Comparison of ENCODE assay signal across 18 mouse cellular contexts in genomic region chr6:85402613-85403012, GRCm38 (mm10). TPM values are rescaled to one million over a fixed set of nuclear protein-coding genes. Genes with fewer than 3 reads are reported as not detected.
DNase-seq lines count a peak whose midpoint lies in the region; ATAC-seq and TF ChIP-seq lines count a peak whose summit lies in the region.
"Had no signal": no experiment of that assay in that cellular context is flagged by ENCODE, and none has a peak within 500 bp of the region (broad histone marks: within the 10 kb centered on the region; RNA-seq: fewer than 3 reads in every experiment).

No protein-coding gene starts in this region.

- peak overlapping the region; percentile 47; the same call in 1 of the 2 replicates for H3K27ac ChIP-seq in hindbrain, embryonic 14.5 days
- no peak overlapping the region for H3K27ac ChIP-seq in hindbrain, postnatal 0 days
- H3K27ac ChIP-seq in forebrain, embryonic 15.5 days (replicated peaks) = peak overlapping the region; percentile 68; the same call in 1 of the 2 replicates
- H3K27ac ChIP-seq in kidney, adult 2 months (ENCODE audit: insufficient read depth, low read depth, low read length) = no peak overlapping the region
- H3K27ac ChIP-seq: embryonic facial prominence, embryonic 15.5 days; heart, embryonic 13.5 days; intestine, embryonic 15.5 days had no signal

- no peak for TF ChIP-seq CTCF in hindbrain, postnatal 0 days (IDR thresholded peaks at IDR 0.05; ENCODE audit: low read depth)
- no peak for TF ChIP-seq CTCF in kidney, adult 2 months (conservative IDR thresholded peaks at IDR 0.05; ENCODE audit: insufficient read depth, insufficient read length, low read depth, low read length)

- H3K27me3 ChIP-seq in hindbrain, embryonic 14.5 days (ENCODE audit: control insufficient read depth, insufficient read depth, low read length) = peaks cover 4% of the 10 kb centered on the region
- H3K27me3 ChIP-seq in hindbrain, postnatal 0 days (ENCODE audit: insufficient read depth, low read length) = peaks cover 3% of the 10 kb centered on the region; the same call in 1 of the 2 replicates
- peaks cover 3% of the 10 kb centered on the region for H3K27me3 ChIP-seq in forebrain, embryonic 15.5 days
- H3K27me3 ChIP-seq in kidney, adult 2 months (replicated peaks; ENCODE audit: control insufficient read depth, insufficient read depth, low read length) = no peaks in the 10 kb centered on the region

- H3K4me3 ChIP-seq in hindbrain, embryonic 14.5 days (replicated peaks; ENCODE audit: low read length) = no peak overlapping the region
- H3K4me3 ChIP-seq in hindbrain, postnatal 0 days (ENCODE audit: low read length) = no peak overlapping the region
- H3K4me3 ChIP-seq in forebrain, embryonic 15.5 days = no peak overlapping the region
- no peak overlapping the region for H3K4me3 ChIP-seq in kidney, adult 2 months (ENCODE audit: insufficient read depth, low read depth, low read length)
- H3K4me3 ChIP-seq: embryonic facial prominence, embryonic 15.5 days; heart, embryonic 13.5 days; intestine, embryonic 15.5 days had no signal

- H3K9me3 ChIP-seq in hindbrain, embryonic 14.5 days (ENCODE audit: control insufficient read depth, low read length) = no peaks in the 10 kb centered on the region
- no peaks in the 10 kb centered on the region for H3K9me3 ChIP-seq in hindbrain, postnatal 0 days (ENCODE audit: low read length)
- H3K9me3 ChIP-seq in forebrain, embryonic 15.5 days = no peaks in the 10 kb centered on the region
- H3K9me3 ChIP-seq: embryonic facial prominence, embryonic 15.5 days; heart, embryonic 13.5 days; intestine, embryonic 15.5 days had no signal

- no peak for ATAC-seq in hindbrain, embryonic 14.5 days (ENCODE audit: low FRiP score)
- ATAC-seq in hindbrain, postnatal 0 days = no peak
- ATAC-seq in forebrain, embryonic 15.5 days (replicated peaks) = no peak
- ATAC-seq: intestine, embryonic 15.5 days had no signal

- TF ChIP-seq POLR2A in kidney, adult 2 months (IDR thresholded peaks at IDR 0.05; ENCODE audit: low read depth, low read length) = no peak

- no peak overlapping the region for H3K4me2 ChIP-seq in hindbrain, embryonic 14.5 days (replicated peaks)
- H3K4me2 ChIP-seq in hindbrain, postnatal 0 days (ENCODE audit: low read depth, low read length) = no peak overlapping the region
- H3K4me2 ChIP-seq in forebrain, embryonic 15.5 days (replicated peaks) = no peak overlapping the region
- H3K4me2 ChIP-seq: embryonic facial prominence, embryonic 15.5 days; heart, embryonic 13.5 days; intestine, embryonic 15.5 days had no signal

- H3K9ac ChIP-seq in hindbrain, embryonic 14.5 days = no peak overlapping the region
- H3K9ac ChIP-seq in hindbrain, postnatal 0 days (replicated peaks; ENCODE audit: low read length) = no peak overlapping the region
- no peak overlapping the region for H3K9ac ChIP-seq in forebrain, embryonic 15.5 days (replicated peaks)
- H3K9ac ChIP-seq: embryonic facial prominence, embryonic 15.5 days; heart, embryonic 13.5 days; intestine, embryonic 15.5 days had no signal

- no peaks in the 10 kb centered on the region for H3K36me3 ChIP-seq in hindbrain, embryonic 14.5 days (replicated peaks; ENCODE audit: control insufficient read depth, insufficient read depth)
- no peaks in the 10 kb centered on the region for H3K36me3 ChIP-seq in hindbrain, postnatal 0 days (ENCODE audit: insufficient read depth, low read length)
- no peaks in the 10 kb centered on the region for H3K36me3 ChIP-seq in forebrain, embryonic 15.5 days
- H3K36me3 ChIP-seq in kidney, adult 2 months (ENCODE audit: control insufficient read depth, insufficient read depth, low read length) = no peaks in the 10 kb centered on the region
- H3K36me3 ChIP-seq: embryonic facial prominence, embryonic 15.5 days; heart, embryonic 13.5 days; intestine, embryonic 15.5 days had no signal

- H3K4me1 ChIP-seq in hindbrain, embryonic 14.5 days (replicated peaks; ENCODE audit: control insufficient read depth, insufficient read depth, low read length) = no peaks in the 10 kb centered on the region
- no peaks in the 10 kb centered on the region for H3K4me1 ChIP-seq in hindbrain, postnatal 0 days (ENCODE audit: insufficient read depth, low read length)
- H3K4me1 ChIP-seq in forebrain, embryonic 15.5 days = peaks cover 10% of the 10 kb centered on the region
- peaks cover 3% of the 10 kb centered on the region; the same call in 1 of the 2 replicates for H3K4me1 ChIP-seq in kidney, adult 2 months (ENCODE audit: control insufficient read depth, insufficient read depth, low read length)
- H3K4me1 ChIP-seq: embryonic facial prominence, embryonic 15.5 days; heart, embryonic 13.5 days; intestine, embryonic 15.5 days had no signal

- no peak for DNase-seq in hindbrain, embryonic 14.5 days (ENCODE audit: low spot score)
- DNase-seq in hindbrain, postnatal 0 days (ENCODE audit: low spot score) = no peak
- DNase-seq in A20 (ENCODE audit: low read depth, low spot score) = peak; percentile 6
- DNase-seq in heart, postnatal 4 days = peak; percentile 24
- DNase-seq in kidney, adult 2 months = no peak
- DNase-seq in kidney, postnatal 10 days = no peak
- no peak for DNase-seq in cerebellum, postnatal 36 days
- DNase-seq: adrenal gland, adult 2 months; kidney, postnatal 4 days had no signal

- WGBS in hindbrain, embryonic 14.5 days = 53% methylated on average over 2 of the region's 2 CpGs
- WGBS in hindbrain, postnatal 0 days = 59% methylated on average over 2 of the region's 2 CpGs
- WGBS in forebrain, embryonic 15.5 days = 42% methylated on average over 2 of the region's 2 CpGs
- WGBS in kidney, adult 2 months = 43% methylated on average over 2 of the region's 2 CpGs

RNA-seq across cellular contexts. Expression of gene Noto, which starts 21.1 kb away (rescaled TPM):
- polyA plus RNA-seq in hindbrain, embryonic 14.5 days (2014; fragmentation: Nextera tagmentation; extraction: Ambion mirVana) = not detected in 2 replicates
- total RNA-seq in hindbrain, postnatal 0 days (2014; rRNA removed) = not detected in 2 replicates
- polyA plus RNA-seq in hindbrain, postnatal 0 days (2015; fragmentation: Nextera tagmentation; extraction: Ambion mirVana) = not detected in 2 replicates
- polyA plus RNA-seq in forebrain, embryonic 15.5 days (2015; fragmentation: Nextera tagmentation; extraction: Ambion mirVana) = not detected in 2 replicates
- not detected for total RNA-seq in heart, postnatal 4 days (2021)
- not detected in 2 replicates for polyA plus RNA-seq in kidney, adult 2 months (2012; rRNA removed)
- total RNA-seq: adrenal gland, adult 2 months; common myeloid progenitor, adult 5-6 weeks; left cerebral cortex, postnatal 14 days; liver, adult 2 months had no signal
- polyA plus RNA-seq: adrenal gland, adult 2 months; embryonic facial prominence, embryonic 15.5 days; heart, embryonic 13.5 days; intestine, embryonic 15.5 days; liver, adult 2 months; stomach, embryonic 16.5 days; urinary bladder, adult 2 months had no signal

RNA-seq across cellular contexts. Expression of gene Rab11fip5, which starts 28.2 kb away (rescaled TPM):
- polyA plus RNA-seq in hindbrain, embryonic 14.5 days (2014; fragmentation: Nextera tagmentation; extraction: Ambion mirVana) = 21.3 and 24.6 TPM in 2 replicates
- 62.6 and 66.5 TPM in 2 replicates for total RNA-seq in hindbrain, postnatal 0 days (2014; rRNA removed)
- polyA plus RNA-seq in hindbrain, postnatal 0 days (2015; fragmentation: Nextera tagmentation; extraction: Ambion mirVana) = 23.4 and 26.7 TPM in 2 replicates
- polyA plus RNA-seq in forebrain, embryonic 15.5 days (2015; fragmentation: Nextera tagmentation; extraction: Ambion mirVana) = 15.1 and 15.2 TPM in 2 replicates
- 10 to 100 TPM; 74.7 to 79.8 TPM for total RNA-seq in heart, postnatal 4 days (2021)
- 56.8 and 63.6 TPM in 2 replicates for polyA plus RNA-seq in kidney, adult 2 months (2012; rRNA removed)

RNA-seq across cellular contexts. Expression of gene Smyd5, which starts 29.2 kb away (rescaled TPM):
- polyA plus RNA-seq in hindbrain, embryonic 14.5 days (2014; fragmentation: Nextera tagmentation; extraction: Ambion mirVana) = 58.8 and 62.9 TPM in 2 replicates
- total RNA-seq in hindbrain, postnatal 0 days (2014; rRNA removed) = 68.0 and 69.1 TPM in 2 replicates
- 57.2 and 59.7 TPM in 2 replicates for polyA plus RNA-seq in hindbrain, postnatal 0 days (2015; fragmentation: Nextera tagmentation; extraction: Ambion mirVana)
- 54.2 and 56.8 TPM in 2 replicates for polyA plus RNA-seq in forebrain, embryonic 15.5 days (2015; fragmentation: Nextera tagmentation; extraction: Ambion mirVana)
- 10 to 100 TPM; 17.1 to 19.6 TPM for total RNA-seq in heart, postnatal 4 days (2021)
- 16.4 and 18.8 TPM in 2 replicates for polyA plus RNA-seq in kidney, adult 2 months (2012; rRNA removed)

RNA-seq across cellular contexts. Expression of gene Cct7, which starts 48.7 kb away (rescaled TPM):
- 566 and 602 TPM in 2 replicates for polyA plus RNA-seq in hindbrain, embryonic 14.5 days (2014; fragmentation: Nextera tagmentation; extraction: Ambion mirVana)
- total RNA-seq in hindbrain, postnatal 0 days (2014; rRNA removed) = 169 and 174 TPM in 2 replicates
- polyA plus RNA-seq in hindbrain, postnatal 0 days (2015; fragmentation: Nextera tagmentation; extraction: Ambion mirVana) = 463 and 487 TPM in 2 replicates
- polyA plus RNA-seq in forebrain, embryonic 15.5 days (2015; fragmentation: Nextera tagmentation; extraction: Ambion mirVana) = 644 and 647 TPM in 2 replicates
- 100 to 1,000 TPM; 189 to 197 TPM for total RNA-seq in heart, postnatal 4 days (2021)
- 104 and 117 TPM in 2 replicates for polyA plus RNA-seq in kidney, adult 2 months (2012; rRNA removed)

RNA-seq across cellular contexts. Expression of gene Pradc1, which starts 49.2 kb away (rescaled TPM):
- 18.0 and 21.5 TPM in 2 replicates for polyA plus RNA-seq in hindbrain, embryonic 14.5 days (2014; fragmentation: Nextera tagmentation; extraction: Ambion mirVana)
- 21.1 and 24.7 TPM in 2 replicates for total RNA-seq in hindbrain, postnatal 0 days (2014; rRNA removed)
- polyA plus RNA-seq in hindbrain, postnatal 0 days (2015; fragmentation: Nextera tagmentation; extraction: Ambion mirVana) = 31.5 and 35.2 TPM in 2 replicates
- polyA plus RNA-seq in forebrain, embryonic 15.5 days (2015; fragmentation: Nextera tagmentation; extraction: Ambion mirVana) = 28.7 and 29.7 TPM in 2 replicates
- total RNA-seq in heart, postnatal 4 days (2021) = 10 to 100 TPM; 25.7 to 29.2 TPM
- polyA plus RNA-seq in kidney, adult 2 months (2012; rRNA removed) = 23.1 and 27.7 TPM in 2 replicates

Comparison
In these comparisons a context has a peak if more than half of its experiments do, and no peak if none do; other contexts are left out.
1. H3K27ac ChIP-seq: peak in hindbrain, embryonic 14.5 days (single experiment) and forebrain, embryonic 15.5 days (single experiment); none in hindbrain, postnatal 0 days (single experiment) and kidney, adult 2 months (single experiment).
2. DNase-seq: peak in A20 (single experiment) and heart, postnatal 4 days (single experiment); none in hindbrain, embryonic 14.5 days (single experiment), hindbrain, postnatal 0 days (single experiment), kidney, adult 2 months (single experiment), kidney, postnatal 10 days (single experiment) and cerebellum, postnatal 36 days (0 of 2).